Mouse (Mus musculus) liver, postnatal 0 days (tissue): Measurements from ENCODE around the gene Lonrf2. TPM values are rescaled to one million over a fixed set of nuclear protein-coding genes. Genes with fewer than 3 reads are reported as not detected.

Experiments used
- ATAC-seq: fragments of 200-750 bp; cut with Nextera tagmentation; 2 replicates; pipeline ENCODE4 v1.8.0; 2017; ENCODE audit warnings: mild to moderate bottlenecking, moderate library complexity
- DNase-seq: peaks from one replicate; pipeline ENCODE4 v3.0.0-alpha.2; 2016
- H3K27ac ChIP-seq: fragments of 300-500 bp; sonication (generic); 2 replicates; pipeline ENCODE4 v1.5.1; 2014; ENCODE audit warnings: antibody characterized with exemption, moderate library complexity, mild to moderate bottlenecking, low read depth
- H3K27me3 ChIP-seq: fragments of 300-500 bp; sonication (generic); 2 replicates; pipeline ENCODE4 v1.6.1; 2014; ENCODE audit warnings: low read length, control low read depth, mixed read lengths; ENCODE audit not compliant: insufficient read depth
- H3K36me3 ChIP-seq: fragments of 300-500 bp; sonication (generic); replicated peaks from 2 replicates; pipeline ENCODE4 v1.6.1; 2014; ENCODE audit warnings: mild to moderate bottlenecking, control low read depth, low read length, moderate library complexity, mixed read lengths; ENCODE audit not compliant: insufficient read depth
- H3K4me1 ChIP-seq: fragments of 300-500 bp; sonication (generic); 2 replicates; pipeline ENCODE4 v1.6.1; 2014; ENCODE audit warnings: antibody characterized with exemption, mild to moderate bottlenecking, control low read depth; ENCODE audit not compliant: insufficient read depth
- H3K4me2 ChIP-seq: fragments of 300-500 bp; sonication (generic); 2 replicates; pipeline ENCODE4 v1.6.1; 2014; ENCODE audit warnings: low read depth, mild to moderate bottlenecking, low read length, moderate library complexity, mixed read lengths
- H3K4me3 ChIP-seq: fragments of 300-500 bp; sonication (generic); 2 replicates; pipeline ENCODE4 v1.5.1; 2014; ENCODE audit warnings: low read depth, low read length
- H3K9ac ChIP-seq: fragments of 300-500 bp; sonication (generic); replicated peaks from 2 replicates; pipeline ENCODE4 v1.6.1; 2014; ENCODE audit warnings: mild to moderate bottlenecking, moderate library complexity
- H3K9me3 ChIP-seq: fragments of 300-500 bp; sonication (generic); 2 replicates; pipeline ENCODE4 v1.6.1; 2016; ENCODE audit warnings: mild to moderate bottlenecking, control low read depth, low read length, mixed read lengths
- CTCF ChIP-seq: sonication (generic); IDR thresholded peaks from 2 replicates; pipeline ENCODE4 v1.5.1; 2016; ENCODE audit warnings: antibody characterized with exemption, low read depth
- EP300 ChIP-seq: IDR thresholded peaks from 2 replicates; pipeline ENCODE4 v1.6.1; 2016; ENCODE audit warnings: antibody characterized with exemption, low read depth, mild to moderate bottlenecking
- whole genome bisulfite sequencing: fragments of 180-500 bp; shearing (Covaris S2); extraction: QIAGEN DNeasy Blood & Tissue Kit; methylation state at CpG from one replicate; pipeline ENCODE4 v1.1.7; 2014; ENCODE audit not compliant: insufficient replicate concordance; 5-methylcytosine and 5-hydroxymethylcytosine counted together
- polyA plus RNA-seq: library from polyadenylated mRNA; unstranded; fragments of >200 nt; fragmentation: Nextera tagmentation; extraction: Ambion mirVana; gene quantifications from 2 replicates; pipeline ENCODE4 v1.2.1, GENCODE M21; 2015

Gene Lonrf2
- polyA plus RNA-seq, 1 experiment from 2014 or later = 0.01 TPM

- Histone ChIP-seq H3K27me3 (no peaks in the 10 kb centered on the region), H3K4me1 (no peaks in the 10 kb centered on the region), H3K9ac (no peak overlapping the region), H3K36me3 (no peaks in the 10 kb centered on the region), H3K4me2 (no peak overlapping the region), H3K27ac (no peak overlapping the region), H3K4me3 (no peak overlapping the region), H3K9me3 (no peaks in the 10 kb centered on the region)
- DNase-seq = no peak
- no peak for TF ChIP-seq EP300
- no peak for TF ChIP-seq CTCF
- ATAC-seq = no peak
- 67% methylated on average over 2 of the region's 2 CpGs for WGBS
These were observed 11.6 kb downstream of the Lonrf2 start for GRCm38 (mm10) chr1:38824926-38825325.

DNA sequence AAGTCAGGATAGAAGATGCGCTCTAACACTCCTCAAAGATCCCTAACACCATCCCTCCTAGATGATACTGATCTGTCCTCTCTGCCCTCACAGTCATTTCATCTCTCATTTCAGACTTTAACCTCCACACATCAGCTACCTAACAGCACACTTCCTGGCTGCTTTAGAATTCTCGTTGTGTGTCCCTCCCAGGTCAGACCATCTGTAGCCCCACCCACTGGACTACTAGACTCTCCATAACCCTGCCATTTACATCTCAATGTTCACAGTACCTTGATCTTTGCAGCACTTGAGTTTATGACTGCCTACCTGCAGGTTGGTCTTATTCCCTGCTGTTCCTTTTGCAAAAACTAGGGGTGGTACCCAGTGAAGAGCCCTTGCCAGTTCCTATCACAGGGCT lies 12.7 kb downstream of the Lonrf2 start:
- 45% methylated on average over 2 of the region's 2 CpGs for WGBS
- Histone ChIP-seq H3K36me3 (no peaks in the 10 kb centered on the region), H3K27me3 (no peaks in the 10 kb centered on the region), H3K9me3 (no peaks in the 10 kb centered on the region), H3K4me3 (no peak overlapping the region), H3K27ac (no peak overlapping the region), H3K4me1 (no peaks in the 10 kb centered on the region), H3K9ac (no peak overlapping the region), H3K4me2 (no peak overlapping the region)
- TF ChIP-seq EP300 (no peak), CTCF (no peak)
- DNase-seq (no peak), ATAC-seq (no peak)

GRCm38 (mm10) chr1:38819691-38820090 lies 16.8 kb downstream of the Lonrf2 start:
- DNase-seq (no peak), ATAC-seq (no peak)
- Histone ChIP-seq H3K4me1 (no peaks in the 10 kb centered on the region), H3K9ac (no peak overlapping the region), H3K27me3 (no peaks in the 10 kb centered on the region), H3K4me3 (no peak overlapping the region), H3K27ac (no peak overlapping the region), H3K36me3 (no peaks in the 10 kb centered on the region), H3K9me3 (no peaks in the 10 kb centered on the region), H3K4me2 (no peak overlapping the region)
- TF ChIP-seq EP300 = no peak
- TF ChIP-seq CTCF = no peak

DNA sequence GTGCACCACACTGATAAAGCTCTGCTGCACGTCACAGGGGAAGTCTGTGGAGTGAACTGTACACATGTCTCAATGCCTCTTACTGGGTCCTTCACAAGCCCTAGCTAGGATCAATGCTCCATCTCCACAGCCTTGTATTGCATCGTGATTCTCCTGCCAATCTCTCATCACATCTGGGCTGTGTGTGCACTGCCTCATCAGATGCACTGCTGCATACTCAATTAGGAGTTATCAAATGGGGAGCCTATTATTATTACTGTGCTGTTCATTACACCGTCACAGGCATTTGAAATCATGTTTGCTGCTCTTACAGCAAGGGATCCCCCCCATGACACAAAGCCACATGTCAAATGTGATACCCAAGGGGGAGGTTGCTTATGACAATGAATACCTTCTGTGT lies 18.8 kb downstream of the Lonrf2 start:
- no peaks in the 10 kb centered on the region for H3K27me3 ChIP-seq
- H3K4me1 ChIP-seq = no peaks in the 10 kb centered on the region
- ATAC-seq (no peak), DNase-seq (no peak)
- WGBS = 58% methylated on average over 3 of the region's 3 CpGs
- no peak overlapping the region for H3K9ac ChIP-seq
- H3K4me2 ChIP-seq = no peak overlapping the region
- H3K36me3 ChIP-seq = no peaks in the 10 kb centered on the region
- no peaks in the 10 kb centered on the region for H3K9me3 ChIP-seq
- H3K4me3 ChIP-seq = no peak overlapping the region
- H3K27ac ChIP-seq = no peak overlapping the region
- TF ChIP-seq EP300 (no peak), CTCF (no peak)

GRCm38 (mm10) chr1:38817268-38817667 lies 19.2 kb downstream of the Lonrf2 start:
- no peak overlapping the region for H3K4me2 ChIP-seq
- no peak for TF ChIP-seq EP300
- TF ChIP-seq CTCF = no peak
- no peak overlapping the region for H3K27ac ChIP-seq
- H3K27me3 ChIP-seq = no peaks in the 10 kb centered on the region
- H3K9me3 ChIP-seq = no peaks in the 10 kb centered on the region
- no peak for ATAC-seq
- no peak overlapping the region for H3K4me3 ChIP-seq
- no peaks in the 10 kb centered on the region for H3K4me1 ChIP-seq
- no peak overlapping the region for H3K9ac ChIP-seq
- no peaks in the 10 kb centered on the region for H3K36me3 ChIP-seq
- 80% methylated on average over 9 of the region's 9 CpGs for WGBS
- no peak for DNase-seq

GRCm38 (mm10) chr1:38816306-38816705 lies 20.2 kb downstream of the Lonrf2 start:
- Histone ChIP-seq H3K4me1 (no peaks in the 10 kb centered on the region), H3K4me3 (no peak overlapping the region), H3K27me3 (no peaks in the 10 kb centered on the region), H3K27ac (no peak overlapping the region), H3K9ac (no peak overlapping the region), H3K9me3 (no peaks in the 10 kb centered on the region), H3K4me2 (no peak overlapping the region), H3K36me3 (no peaks in the 10 kb centered on the region)
- DNase-seq (no peak), ATAC-seq (no peak)
- TF ChIP-seq EP300 = no peak
- no peak for TF ChIP-seq CTCF
- WGBS = 71% methylated on average over 4 of the region's 4 CpGs

GRCm38 (mm10) chr1:38807121-38807520 lies 29.4 kb downstream of the Lonrf2 start:
- 85% methylated on average over 4 of the region's 4 CpGs for WGBS
- H3K27me3 ChIP-seq = no peaks in the 10 kb centered on the region
- H3K9ac ChIP-seq = no peak overlapping the region
- no peaks in the 10 kb centered on the region for H3K4me1 ChIP-seq
- H3K4me3 ChIP-seq = no peak overlapping the region
- no peak overlapping the region for H3K27ac ChIP-seq
- no peaks in the 10 kb centered on the region for H3K9me3 ChIP-seq
- DNase-seq = no peak
- no peak for ATAC-seq
- no peak overlapping the region for H3K4me2 ChIP-seq
- no peak for TF ChIP-seq CTCF
- no peak for TF ChIP-seq EP300
- no peaks in the 10 kb centered on the region for H3K36me3 ChIP-seq
